Mouse (Mus musculus): ENCODE results near the gene Rhbdl1. TPM values are rescaled to one million over a fixed set of nuclear protein-coding genes. Genes with fewer than 3 reads are reported as not detected.

The Rhbdl1 gene
- total RNA-seq, 2 experiments from 2014 or later, result 43.0 to 44.8 TPM

- TF ChIP-seq CTCF (conservative IDR thresholded peaks at IDR 0.05), result no peak
- Histone ChIP-seq H3K27ac (peak overlapping the region; percentile 99), H3K4me3 (peak overlapping the region; percentile 87)
- DNase-seq (ENCODE audit: low spot score in 2 of 2), result no peak
These were observed 3.0 kb downstream of the Rhbdl1 start for GRCm38 (mm10) chr17:25833961-25834594.

GRCm38 (mm10) chr17:25833291-25833663, 3.8 kb downstream of the Rhbdl1 start, which contains the start of gene Stub1:
TSS of gene Stub1 (minus strand) at chr17:25833404.
- H3K4me3 ChIP-seq, result peak within 1 kb of the TSS; percentile 87
- H3K27ac ChIP-seq, result peak within 1 kb of the TSS; percentile 99
- no peak for TF ChIP-seq CTCF (conservative IDR thresholded peaks at IDR 0.05)
- peak; percentile 80 to 84 for DNase-seq (ENCODE audit: low spot score in 2 of 2)

GRCm38 (mm10) chr17:25832436-25833290, 4.4 kb downstream of the Rhbdl1 start:
- H3K27ac ChIP-seq, result peak overlapping the region; percentile 99
- peak; percentile 97 to 98 for DNase-seq (ENCODE audit: low spot score in 2 of 2)
- no peak for TF ChIP-seq CTCF (conservative IDR thresholded peaks at IDR 0.05)

GRCm38 (mm10) chr17:25831451-25832281, 5.4 kb downstream of the Rhbdl1 start:
- no peak for TF ChIP-seq CTCF (conservative IDR thresholded peaks at IDR 0.05)
- Histone ChIP-seq H3K27ac (peak overlapping the region; percentile 99), H3K4me3 (peak overlapping the region; percentile 87)
- no peak for DNase-seq (ENCODE audit: low spot score in 2 of 2)

More at GRCm38 (mm10) chr17:25832436-25833290, 4.4 kb downstream of the Rhbdl1 start:
- H3K4me3 ChIP-seq, result peak overlapping the region; percentile 87

DNA sequence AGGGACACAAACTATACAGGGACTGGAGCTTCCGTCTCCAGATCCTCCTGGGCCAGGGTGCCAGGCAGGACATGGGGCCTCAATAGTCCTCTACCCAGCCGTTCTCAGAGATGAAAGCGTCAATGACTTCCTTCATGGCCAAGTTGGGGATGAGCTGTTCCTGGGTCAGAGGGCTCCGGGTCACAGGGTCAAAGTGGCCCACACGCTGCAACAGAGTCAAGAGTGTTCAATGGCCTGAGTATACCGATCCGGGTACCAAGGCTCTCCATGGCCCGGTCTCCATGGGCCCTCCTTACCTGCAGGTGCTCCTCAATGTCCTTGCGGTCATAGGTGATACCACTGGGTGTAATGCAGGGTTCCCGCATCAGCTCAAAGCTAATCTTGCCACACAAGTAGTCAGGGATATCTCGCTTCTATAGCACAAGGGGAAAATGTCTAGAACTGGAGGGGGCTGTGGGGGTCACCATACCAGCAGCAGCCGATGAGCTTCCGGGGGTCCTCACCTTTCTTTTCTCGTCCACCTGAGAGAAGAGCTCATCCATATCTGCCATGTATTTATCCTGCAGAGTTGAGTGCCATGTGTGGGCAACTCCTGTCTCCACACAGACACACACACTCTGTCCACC, 6.2 kb downstream of the Rhbdl1 start:
- TF ChIP-seq CTCF (conservative IDR thresholded peaks at IDR 0.05), result no peak
- DNase-seq (ENCODE audit: low spot score in 2 of 2), result no peak
- Histone ChIP-seq H3K4me3 (peak overlapping the region; percentile 87), H3K27ac (0 out of 2 replicates have a peak overlapping the region, but pooled peaks have one; percentile 99)

- peak overlapping the region; percentile 82 for H3K4me3 ChIP-seq
- no peak for DNase-seq (ENCODE audit: low spot score in 2 of 2)
- no peak for TF ChIP-seq CTCF (conservative IDR thresholded peaks at IDR 0.05)
These were observed 6.8 kb downstream of the Rhbdl1 start for GRCm38 (mm10) chr17:25830200-25830753.

GRCm38 (mm10) chr17:25829558-25830017, 7.5 kb downstream of the Rhbdl1 start:
- TF ChIP-seq CTCF (conservative IDR thresholded peaks at IDR 0.05), result no peak
- peak overlapping the region; percentile 93 for H3K27ac ChIP-seq

More at GRCm38 (mm10) chr17:25830200-25830753, 6.8 kb downstream of the Rhbdl1 start:
- H3K27ac ChIP-seq, result no peak overlapping the region

DNA sequence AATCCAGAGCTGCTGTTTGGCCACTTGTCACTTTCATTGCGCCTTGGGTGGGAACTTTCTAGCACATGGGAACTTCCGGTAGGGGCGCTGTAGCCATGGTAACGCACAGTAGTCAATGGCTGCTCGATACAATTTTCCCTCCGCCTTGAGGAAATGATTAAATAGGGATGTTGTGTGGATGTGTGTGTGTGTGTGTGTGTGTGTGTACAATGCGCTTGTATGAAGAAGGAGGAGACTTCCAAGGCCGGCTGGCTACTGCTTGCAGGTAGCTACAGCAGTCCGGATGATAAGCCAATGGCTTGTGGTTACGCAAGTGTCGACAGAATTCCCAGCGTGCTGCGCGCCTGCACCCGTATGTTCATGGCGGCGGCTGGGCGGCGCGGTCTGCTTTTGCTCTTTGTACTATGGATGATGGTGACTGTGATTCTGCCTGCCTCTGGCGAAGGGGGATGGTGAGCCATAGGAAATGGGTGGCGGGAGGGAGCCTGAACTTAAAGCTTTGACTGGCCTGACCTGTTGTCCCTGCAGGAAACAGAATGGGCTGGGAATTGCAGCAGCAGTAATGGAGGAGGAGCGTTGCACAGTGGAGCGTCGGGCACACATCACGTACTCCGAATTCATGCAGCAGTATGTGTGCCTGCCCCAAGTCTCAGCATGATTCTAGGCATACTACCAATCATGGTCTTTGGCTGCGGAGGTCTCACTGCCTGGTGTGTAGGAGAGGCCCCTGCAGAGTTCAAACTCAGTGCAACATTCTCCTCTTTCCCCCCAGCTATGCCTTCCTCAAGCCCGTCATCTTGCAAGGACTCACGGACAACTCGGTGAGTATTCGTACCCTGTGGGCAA, 8.2 kb downstream of the Rhbdl1 start, which contains the start of gene Jmjd8:
Gene Jmjd8, plus strand, starts transcription at position 156 of the 846 bp plus-strand sequence.
- peak within 1 kb of the TSS; percentile 82 for H3K4me3 ChIP-seq
- peak; percentile 71 for TF ChIP-seq CTCF (conservative IDR thresholded peaks at IDR 0.05)
- peak; percentile 79 to 81 for DNase-seq (ENCODE audit: low spot score in 2 of 2)
- peak within 1 kb of the TSS; percentile 93 for H3K27ac ChIP-seq

More at GRCm38 (mm10) chr17:25829558-25830017, 7.5 kb downstream of the Rhbdl1 start:
- peak overlapping the region; percentile 82 for H3K4me3 ChIP-seq
- no peak for DNase-seq (ENCODE audit: low spot score in 2 of 2)

- peak overlapping the region; percentile 93 for H3K27ac ChIP-seq
- no peak for TF ChIP-seq CTCF (conservative IDR thresholded peaks at IDR 0.05)
- H3K4me3 ChIP-seq, result peak overlapping the region; percentile 82
- DNase-seq (ENCODE audit: low spot score in 2 of 2), result no peak
These were observed 8.9 kb downstream of the Rhbdl1 start for GRCm38 (mm10) chr17:25828223-25828594.

DNA sequence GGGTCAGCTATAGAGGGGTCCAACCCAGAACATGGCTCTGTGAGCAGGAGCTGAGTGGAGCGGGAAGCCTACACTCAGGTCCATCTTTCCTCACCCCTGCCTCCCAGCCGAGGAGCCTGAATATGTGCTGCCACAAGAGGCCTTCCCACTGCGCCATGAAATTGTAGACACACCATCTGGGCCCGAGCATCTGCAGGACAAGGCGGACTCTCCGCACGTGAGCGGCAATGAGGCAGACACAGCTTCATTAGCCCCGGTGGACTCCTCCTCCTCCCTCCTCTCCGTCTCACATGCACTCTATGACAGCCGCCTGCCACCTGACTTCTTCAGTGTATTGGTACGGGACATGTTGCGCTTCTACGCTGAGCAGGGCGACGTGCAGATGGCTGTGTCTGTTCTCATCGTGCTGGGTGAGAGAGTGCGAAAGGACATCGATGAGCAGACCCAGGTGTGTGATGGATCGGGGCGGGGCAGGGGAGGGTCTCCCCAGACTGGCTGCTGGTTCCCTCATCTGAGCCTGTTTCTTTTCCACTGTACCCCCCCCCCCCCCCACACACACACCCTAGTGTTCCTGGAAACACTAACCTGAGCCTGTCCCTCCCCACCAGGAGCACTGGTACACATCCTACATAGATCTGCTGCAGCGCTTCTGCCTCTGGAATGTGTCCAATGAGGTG, 9.4 kb downstream of the Rhbdl1 start:
- no peak for DNase-seq (ENCODE audit: low spot score in 2 of 2)
- no peak overlapping the region for H3K4me3 ChIP-seq
- TF ChIP-seq CTCF (conservative IDR thresholded peaks at IDR 0.05), result no peak
- H3K27ac ChIP-seq, result peak overlapping the region; percentile 93; the same call in 1 of the 2 replicates
